Mouse (Mus musculus) left cerebral cortex, adult 18-20 months (tissue): ENCODE results near the gene Clec16a. TPM values are rescaled to one million over a fixed set of nuclear protein-coding genes. Genes with fewer than 3 reads are reported as not detected.

Source experiments
- DNase-seq, 2 experiments: peaks; one replicate each; pipeline ENCODE4 v3.0.0; 2021 to 2022; ENCODE audit warnings: low spot score in 2 of 2, mixed read lengths in 1 of 2
- total RNA-seq, 2 experiments: library from RNA; stranded (reverse); gene quantifications; 2 replicates each; pipeline ENCODE4 v1.2.3; 2021

Clec16a gene
- total RNA-seq, 2 experiments from 2014 or later, result 98.0 to 98.1 TPM

DNA sequence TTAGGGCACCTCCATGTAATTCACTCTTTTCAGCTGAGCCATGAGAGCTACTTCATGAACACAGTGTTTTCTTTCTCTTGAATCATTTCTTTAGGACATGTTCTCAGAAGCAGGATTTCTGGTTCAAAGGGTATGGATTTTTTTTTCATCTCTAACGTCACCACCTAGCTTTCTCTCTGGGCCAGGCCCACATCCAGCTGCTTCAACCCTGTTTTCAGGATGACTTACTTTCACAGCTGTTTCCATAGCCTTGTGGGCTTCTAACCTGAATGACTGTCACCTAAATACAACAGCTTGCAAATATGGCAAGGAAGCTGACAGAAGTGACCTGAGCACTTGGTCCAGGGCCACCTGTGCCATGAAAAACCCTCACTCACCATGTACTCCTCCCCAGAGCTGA is 96.0 kb downstream of the Clec16a start:
- DNase-seq, result no peak

DNA sequence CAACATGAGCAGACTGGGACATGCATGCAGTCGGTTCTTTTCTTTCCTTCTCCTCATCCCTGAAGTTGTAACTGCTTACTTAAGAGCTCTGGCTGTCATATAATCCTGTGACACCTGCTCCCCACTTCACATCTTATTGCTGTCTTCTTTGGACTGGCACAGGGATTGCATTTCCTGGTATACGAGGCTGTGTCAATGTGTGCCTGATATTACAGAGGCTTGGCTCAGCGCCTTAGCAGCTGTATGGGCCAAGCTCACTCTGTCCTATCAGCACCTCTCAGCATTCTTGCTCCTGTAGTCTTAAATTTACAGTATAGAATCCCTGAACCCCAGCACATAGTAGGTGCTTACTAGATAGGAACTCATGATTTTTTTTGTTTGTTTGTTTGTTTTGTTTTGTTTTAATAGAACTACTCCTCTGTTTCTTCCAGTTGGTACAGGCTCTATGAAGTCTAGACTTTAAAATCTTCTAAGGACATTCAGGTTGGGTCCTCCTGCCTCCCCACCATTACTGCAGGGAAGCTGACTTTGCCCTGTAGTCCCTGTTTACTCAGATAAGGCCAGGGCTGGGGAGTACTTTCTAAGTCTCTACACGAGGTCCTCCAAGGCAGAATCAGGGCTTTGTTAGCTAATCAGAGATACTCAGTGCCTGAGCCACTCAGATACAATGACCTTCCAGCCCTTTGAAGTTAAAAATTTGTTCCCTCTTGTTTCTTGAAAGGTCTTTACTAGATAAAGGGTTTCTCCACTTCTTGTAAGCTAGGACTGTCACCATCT is 97.9 kb downstream of the Clec16a start:
- DNase-seq, result no peak

DNA sequence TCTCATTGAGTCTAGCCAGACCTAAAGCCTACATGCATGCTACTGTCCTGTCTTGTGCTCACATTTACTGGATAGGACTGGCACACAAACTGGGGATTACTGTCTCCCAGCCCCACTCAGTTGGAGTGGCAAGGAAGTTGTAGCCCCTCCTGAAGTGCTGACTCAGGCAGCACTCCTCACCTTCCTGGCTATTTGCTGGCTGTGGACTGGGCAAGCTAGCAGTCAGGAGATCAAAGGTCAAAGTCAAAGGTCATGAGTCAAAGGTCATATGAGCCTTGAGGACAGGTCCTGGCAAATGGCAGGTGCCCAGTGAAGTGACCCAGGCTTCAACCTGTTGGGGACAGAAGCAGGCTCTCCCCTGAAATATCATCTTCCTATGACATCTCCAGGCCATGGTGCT is 99.1 kb downstream of the Clec16a start:
- DNase-seq, result no peak

DNA sequence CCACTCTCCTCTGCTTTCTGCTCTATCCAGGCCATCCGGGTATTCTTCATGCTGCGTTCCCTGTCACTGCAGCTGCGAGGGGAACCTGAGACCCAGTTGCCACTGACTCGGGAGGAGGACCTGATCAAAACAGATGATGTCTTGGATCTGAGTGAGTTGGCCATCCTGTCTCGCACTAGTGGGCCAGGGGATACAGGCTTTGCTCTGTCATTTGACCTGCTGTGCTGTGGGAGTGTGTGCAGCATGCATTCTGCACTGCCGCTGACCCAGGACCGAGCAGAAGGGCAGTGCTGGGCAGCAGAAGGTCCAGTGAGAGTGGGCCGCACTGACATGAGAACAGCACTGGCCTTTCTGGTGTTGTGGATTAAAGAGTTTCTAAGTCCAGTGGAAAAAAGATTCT is 99.6 kb downstream of the Clec16a start:
- no peak for DNase-seq

DNA sequence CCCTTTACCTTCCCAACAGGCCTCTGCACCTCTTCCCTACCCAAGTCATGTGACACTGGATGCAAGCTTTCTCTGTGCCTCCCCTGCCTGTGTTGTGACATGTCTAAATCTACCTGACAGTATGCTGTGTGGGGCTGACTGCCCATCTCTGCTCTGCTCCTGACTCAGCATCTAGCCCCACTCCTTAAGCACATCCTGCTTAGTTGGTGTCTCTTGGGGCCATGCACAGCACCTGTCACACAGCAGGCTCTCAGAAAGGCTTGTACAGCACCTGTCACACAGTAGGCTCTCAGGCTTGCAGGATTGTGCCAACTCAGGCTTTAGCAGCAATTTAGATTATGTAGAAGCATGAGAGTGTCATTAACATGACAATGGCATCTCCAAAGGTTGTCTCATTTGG is 106.7 kb downstream of the Clec16a start:
- DNase-seq, result no peak

DNA sequence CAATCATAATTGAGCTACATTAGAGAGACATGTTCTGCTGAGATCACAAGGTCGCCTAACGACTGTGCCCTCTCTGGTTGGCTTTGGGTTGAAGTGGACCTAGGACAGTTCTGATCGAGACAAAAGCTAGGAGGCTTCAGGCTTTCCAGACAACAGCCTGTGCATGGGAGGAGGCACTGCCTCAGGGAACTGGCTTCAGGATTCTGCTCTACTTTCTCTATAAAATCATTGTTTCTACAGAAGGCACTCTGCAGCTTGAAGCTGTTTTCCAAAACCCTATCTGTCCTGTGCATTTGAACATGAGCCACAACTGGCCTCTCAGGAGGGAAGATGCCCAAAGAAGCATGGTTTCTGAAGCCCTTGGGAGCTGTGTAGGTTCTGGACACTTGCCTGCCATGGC is 107.8 kb downstream of the Clec16a start:
- DNase-seq, result no peak

DNA sequence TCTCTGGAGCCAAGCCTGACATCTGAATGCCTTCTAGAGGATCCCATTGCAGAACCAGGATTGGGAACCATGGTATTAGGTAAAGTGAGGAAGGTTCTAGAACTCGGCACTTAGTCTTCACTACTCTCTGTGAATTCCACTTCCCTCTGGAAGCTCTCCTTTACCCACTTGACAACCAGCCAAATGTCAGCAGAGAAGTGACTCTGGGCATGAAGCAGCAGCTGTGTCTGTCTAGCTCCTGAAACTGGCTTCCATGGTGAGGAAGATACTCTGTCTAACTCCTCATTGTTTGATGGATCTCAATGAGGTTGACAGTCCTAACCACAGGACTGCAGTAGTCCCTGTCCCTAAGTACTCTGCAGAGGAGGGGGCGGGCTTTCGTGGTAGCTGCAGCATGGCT is 110.1 kb downstream of the Clec16a start:
- DNase-seq, result no peak

DNA sequence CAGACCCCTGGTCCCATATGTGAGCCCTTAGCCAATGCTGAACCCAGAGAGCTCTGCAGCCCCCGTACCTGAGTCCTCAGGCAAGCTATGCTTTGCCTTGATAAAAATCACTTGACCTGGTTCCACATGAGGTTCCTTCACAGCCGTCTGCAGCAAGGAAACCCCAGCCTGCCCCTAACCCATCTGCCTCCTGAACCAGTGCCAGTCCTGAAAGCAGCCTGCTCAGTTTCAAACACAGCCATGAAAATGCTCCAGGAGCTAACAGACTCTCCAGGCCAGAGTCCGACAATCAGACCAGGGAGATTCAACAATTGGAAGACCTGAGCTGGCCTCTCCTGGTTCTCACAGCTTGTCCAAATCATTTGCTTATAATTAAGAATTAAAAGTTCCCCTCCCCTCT is 110.8 kb downstream of the Clec16a start:
- no peak for DNase-seq

DNA sequence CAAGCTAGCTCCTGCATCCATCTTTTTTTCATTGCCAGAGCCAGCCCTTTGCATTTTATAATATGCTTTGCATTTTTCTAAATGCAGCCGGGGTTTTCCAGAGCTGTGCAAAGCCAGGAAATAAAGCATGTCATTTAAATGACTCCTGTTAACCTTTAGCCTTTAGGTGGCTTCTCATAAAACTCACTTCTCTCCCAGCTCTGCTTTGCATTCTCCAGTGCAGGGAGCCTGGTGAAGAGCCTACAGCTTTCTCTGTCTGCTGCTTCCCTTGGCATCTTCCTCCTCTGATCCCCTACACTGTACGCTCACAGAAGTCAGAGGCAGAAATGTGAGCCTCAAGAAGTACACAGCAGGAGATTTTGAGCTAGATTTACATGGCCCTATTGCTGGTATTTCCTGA is 111.3 kb downstream of the Clec16a start:
- no peak for DNase-seq

DNA sequence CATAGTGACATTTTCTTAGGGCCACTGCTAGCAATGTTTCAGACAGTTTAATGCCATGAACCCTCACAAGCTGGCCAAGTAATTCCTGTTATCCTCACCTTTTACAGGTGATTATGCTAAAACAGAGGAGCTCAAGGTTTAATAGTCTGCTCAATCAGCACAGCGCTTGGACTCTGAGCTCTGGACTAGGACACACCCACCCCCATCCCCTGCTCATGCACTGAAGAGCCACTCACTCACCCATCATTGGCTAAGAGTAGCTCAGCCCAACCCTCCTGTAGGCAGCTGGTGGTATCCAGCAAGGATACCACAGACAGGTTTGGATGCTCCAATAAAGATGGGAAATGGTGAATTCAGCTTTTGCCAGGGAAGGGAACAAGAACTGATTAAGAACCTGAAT is 111.8 kb downstream of the Clec16a start:
- no peak for DNase-seq

DNA sequence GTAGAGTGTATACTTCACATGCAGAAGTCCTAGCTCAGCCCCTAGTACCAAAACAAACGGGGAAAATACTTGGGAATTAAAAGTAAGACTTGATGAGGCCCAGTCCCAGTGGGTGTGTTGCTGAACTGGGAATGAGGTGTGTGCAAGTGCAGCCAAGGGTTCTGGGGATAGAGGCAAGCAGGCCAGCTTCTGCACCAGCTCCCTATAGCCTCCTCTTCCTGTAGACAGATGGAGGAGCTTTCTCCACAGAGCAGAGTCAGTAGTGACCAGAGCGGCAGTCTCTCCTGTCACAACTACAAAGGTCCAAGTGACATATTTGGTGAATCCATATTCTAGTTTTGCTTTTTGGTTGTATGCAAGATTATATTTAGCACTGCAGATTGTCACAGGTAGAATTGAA is 114.1 kb downstream of the Clec16a start:
- DNase-seq, result no peak

DNA sequence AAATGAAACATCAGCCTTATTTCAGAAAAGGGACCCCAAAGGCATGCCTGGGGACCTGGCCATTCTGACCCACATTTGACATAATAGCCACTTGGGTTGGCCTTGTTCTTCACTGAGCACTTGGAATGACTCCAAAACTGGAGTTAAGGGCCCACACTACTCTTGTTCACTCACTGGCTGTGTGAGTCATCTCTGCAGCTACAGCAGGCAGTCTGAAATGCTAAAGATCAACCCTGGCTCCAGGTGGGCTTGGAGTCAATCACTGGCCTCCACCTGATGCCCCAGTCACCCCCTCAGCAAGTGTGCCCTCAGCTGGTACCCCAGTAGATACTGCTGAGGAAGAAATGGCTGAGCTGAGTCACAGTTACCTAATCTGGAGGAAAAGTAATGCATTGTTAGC is 115.4 kb downstream of the Clec16a start:
- DNase-seq, result no peak

DNA sequence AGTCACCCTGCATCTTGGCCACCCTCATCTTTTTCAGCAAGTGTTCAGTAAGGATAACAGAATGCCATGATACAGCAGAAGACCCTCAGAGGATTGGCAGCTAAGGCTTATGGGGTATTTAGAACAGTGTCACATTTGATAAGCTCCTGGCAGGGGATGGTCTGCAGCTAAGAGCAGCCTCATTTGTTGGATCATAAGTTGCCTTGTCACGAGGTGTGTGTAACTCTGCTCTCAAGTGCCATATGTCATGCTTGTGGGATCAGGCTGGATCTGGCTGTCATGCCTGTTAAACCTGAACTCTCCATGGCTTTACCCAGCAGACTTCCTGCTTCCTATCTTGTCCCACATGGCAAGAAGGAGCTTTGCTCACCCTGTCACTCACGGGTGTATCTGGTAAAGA is 116.2 kb downstream of the Clec16a start:
- DNase-seq, result no peak

DNA sequence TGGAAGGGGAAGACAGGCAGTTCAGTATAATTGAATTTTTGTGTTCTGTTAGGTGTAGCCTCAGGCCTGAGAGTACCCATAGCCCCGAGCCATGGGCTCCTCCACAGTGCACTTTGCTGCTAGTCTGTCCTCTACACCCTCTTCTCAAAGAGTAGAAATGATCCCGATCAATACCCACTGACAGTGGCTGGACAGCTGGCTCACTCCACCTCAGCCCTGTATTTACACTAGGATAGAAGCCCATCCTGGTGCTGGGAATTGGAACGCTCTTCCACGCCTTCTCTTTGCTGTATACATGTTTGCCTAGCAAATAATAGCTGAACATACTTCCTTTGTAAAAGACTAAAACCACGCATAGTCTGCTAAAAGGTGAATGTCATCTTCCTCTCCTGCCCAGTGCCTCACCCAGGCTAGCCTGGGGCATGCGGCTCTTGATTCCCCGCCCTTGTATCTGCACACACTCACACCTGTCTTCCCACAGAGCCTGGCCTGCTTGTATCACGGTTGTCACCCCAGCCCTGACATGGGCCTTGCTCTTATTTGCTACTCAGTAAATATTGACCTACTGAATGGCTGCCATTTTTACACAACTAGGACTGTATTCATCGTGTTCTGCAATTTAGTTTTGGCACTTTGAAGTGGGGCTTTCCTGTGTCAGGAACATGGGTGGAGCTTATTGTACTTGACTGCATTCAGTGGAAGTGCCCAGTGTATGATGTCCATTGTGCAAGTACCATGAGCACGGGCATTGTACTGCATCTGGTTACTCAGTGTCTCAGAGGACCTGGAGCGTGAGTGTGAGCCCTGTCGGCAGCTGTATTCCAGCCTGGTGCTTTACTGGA is 119.0 kb downstream of the Clec16a start:
- no peak for DNase-seq

DNA sequence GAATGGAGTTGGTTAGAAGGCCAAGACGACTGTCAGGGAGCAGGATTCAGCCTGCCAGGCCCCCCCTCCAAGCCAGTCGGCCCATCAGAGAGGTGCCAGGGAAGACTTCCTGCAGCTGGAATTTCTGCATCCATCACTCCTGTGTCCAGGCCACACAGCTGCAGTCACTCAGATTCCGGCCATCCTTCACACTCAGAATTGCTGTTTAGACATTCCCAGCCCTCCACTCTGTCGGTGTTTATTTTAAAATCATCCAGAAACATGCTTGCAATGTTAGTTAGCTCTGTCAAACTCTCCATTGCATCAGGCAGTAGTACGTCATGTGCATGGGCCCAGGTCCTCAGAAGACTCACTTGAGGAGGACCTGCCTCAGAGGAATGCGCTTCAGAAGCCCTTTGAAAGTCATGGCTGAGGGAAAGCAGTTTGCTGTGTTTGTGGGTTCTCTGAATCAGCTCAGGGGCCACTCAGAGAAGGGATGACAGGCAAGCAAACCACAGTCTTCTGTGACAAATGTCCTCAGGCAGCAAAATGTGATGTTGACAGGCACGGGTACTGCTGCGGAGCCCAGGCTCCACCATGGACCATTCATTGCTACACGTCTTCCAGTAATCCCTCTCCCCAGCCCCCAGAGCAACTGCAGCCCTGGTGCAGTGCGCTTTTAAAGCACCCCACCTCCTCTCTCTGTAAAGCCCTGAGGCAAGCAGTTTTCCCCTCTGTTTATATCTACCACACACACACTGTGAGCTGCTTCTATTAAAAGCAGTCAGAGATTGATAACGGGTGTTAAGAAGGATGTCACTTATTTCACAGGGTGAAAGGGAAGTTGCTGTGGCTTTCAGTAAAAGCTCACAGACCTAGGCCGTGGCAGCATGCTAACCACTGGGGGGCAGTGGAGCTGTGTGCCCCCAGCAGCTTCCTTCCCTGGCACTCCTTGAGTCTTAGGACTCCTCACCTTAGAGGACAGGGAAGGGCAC is 120.1 kb downstream of the Clec16a start:
- DNase-seq, result peak in 1 of 2 experiments; percentile 38

DNA sequence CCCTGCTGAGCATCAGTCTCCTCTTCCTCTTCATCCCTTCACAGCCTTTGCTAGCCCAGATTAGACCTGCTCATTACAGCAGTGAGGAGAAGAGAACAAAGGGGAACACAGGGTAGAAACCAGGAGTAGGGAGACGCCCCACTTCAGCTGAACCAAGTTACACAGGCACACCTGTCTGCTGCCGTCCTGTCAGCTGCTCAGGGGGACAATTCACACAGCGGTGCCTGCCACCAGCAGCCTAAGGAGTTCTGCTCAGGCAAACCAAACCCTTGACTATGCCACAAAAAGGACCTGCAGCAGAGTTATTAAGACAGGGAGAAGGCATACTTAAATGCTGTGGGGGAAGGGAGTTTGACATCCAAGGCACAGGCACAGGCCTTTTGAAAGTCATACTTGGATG is 121.6 kb downstream of the Clec16a start:
- no peak for DNase-seq

DNA sequence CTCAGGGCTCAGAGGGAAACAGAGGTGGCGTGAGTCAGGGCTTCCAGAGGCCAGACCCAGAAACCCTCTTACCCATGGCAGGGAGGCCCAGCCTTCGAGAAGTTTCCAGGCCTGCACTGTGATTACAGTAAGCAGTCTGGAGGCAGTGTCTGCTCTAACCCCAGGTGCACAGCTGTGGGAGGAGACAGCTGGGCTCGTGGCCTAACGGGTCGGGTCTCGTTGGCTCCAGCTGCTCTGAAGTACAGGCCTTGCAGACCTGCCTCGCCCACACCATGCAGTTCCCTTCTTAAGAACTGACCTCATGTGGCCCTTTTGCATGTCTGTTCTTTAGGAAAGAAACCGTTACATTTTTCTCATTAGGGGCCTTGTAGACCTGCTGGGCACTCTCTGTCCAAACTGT is 123.3 kb downstream of the Clec16a start:
- DNase-seq, result no peak

DNA sequence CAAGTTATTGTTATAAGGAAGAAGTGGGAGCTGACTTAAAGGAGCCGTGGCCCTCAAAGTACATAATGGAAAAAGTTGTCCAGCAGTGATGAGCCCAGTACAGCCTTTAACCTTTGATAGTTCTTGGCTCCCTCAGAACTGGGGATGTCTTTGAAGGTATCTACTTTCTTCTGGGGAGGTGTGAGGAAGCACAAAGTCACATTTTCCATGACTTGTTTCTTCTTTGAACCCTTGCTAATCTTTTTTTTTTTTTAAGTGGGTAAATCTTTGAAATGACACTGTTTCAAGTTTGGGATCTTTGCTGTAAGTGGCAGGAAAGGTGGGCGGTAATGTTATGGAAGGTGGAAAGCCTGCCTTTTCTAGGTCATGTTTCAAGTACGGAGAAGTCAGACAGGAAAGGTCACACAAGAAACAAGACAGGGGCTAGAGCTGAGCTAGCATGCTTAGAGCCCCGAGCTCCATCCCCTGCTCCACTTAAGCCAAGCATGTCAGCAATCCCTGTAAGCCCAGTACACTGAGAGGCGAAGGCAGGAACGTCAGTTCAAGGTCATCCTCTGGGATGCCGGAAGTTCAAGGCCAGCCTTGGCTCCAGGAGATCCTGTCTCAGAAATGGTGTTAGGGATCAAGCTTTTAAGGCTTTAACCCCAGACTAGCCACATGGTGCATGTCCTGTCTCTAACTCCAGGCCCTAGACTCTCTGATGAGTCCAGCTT is 124.0 kb downstream of the Clec16a start:
- no peak for DNase-seq

DNA sequence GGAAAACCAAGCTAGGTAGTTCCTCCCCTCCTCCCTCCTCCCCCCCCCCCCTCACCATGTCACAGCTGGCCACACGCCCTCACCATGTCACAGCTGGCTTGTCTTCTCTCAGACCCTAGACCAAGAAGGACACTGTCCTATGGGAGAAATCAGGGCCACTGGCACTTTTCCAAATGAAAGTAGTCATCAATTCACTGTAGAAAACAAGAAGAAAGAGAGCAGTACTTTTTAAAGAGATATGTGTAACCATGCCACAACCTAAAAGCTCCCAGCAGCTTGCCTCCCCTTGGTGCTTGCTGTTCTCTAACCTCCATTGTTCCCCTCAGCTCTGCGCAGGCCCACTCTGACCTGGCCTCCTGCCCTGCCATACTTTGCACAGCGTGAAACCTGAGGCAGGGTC is 124.8 kb downstream of the Clec16a start:
- DNase-seq, result no peak

DNA sequence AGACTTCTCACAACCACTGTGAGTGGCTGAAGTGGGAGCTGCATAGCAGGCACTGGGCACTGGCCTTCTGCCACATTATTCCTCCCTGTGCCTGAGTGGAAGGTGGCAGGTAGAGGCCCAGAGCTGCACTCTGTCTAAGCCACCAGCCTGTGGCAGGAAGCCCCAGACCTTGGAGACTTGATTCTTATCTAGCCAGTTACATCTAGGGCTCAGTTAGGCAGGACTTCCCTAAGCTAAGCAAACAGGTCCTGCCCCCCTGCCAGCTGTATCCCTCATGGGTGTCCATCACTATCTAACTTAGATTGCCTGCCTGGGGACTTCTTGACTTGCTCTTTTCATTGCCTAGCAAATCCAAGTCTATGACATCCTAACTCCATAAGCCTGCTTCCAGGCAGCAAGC is 127.4 kb downstream of the Clec16a start:
- no peak for DNase-seq

DNA sequence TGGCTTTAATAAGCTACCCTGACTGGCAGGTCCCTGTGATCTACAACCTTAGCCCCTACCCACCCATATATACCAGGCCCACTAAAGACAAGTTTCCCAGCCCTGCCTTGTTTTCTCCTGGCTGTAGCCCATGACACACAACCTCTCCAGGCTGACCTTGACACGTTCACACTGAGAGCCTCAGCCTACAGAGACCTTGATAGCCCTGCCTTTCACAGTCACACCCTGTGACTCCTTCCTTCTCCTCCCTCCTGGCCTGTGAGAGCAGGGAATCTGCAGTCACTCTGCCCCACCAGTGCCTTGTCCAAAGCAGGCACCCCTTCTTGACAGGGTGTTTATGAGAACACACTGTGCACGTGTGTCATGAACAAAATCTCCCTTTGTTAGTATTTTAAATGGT is 128.9 kb downstream of the Clec16a start:
- no peak for DNase-seq
